Mouse (Mus musculus) ES-Bruce4 (cell line): ENCODE results near the gene Il31ra.

Experiments used
- CTCF ChIP-seq: IDR thresholded peaks from one replicate; pipeline ENCODE4 v1.8.1; 2011; ENCODE audit warnings: low read depth, low read length
- EP300 ChIP-seq: IDR thresholded peaks from 2 replicates; pipeline ENCODE4 v1.6.1; 2011; ENCODE audit warnings: low read depth, low read length; ENCODE audit not compliant: insufficient read depth
- POLR2A ChIP-seq: IDR thresholded peaks from one replicate; pipeline ENCODE4 v1.8.1; 2011; ENCODE audit warnings: low read length; ENCODE audit not compliant: insufficient read depth

- no peak for TF ChIP-seq POLR2A
- TF ChIP-seq EP300, result no peak
- no peak for TF ChIP-seq CTCF
Observed at GRCm38 (mm10) chr13:112636498-112636897, 42.3 kb upstream of the Il31ra start.
